Mouse (Mus musculus) liver, embryonic 14.5 days (tissue): ENCODE measurements at regions not wholly inside any gene's neighbourhood (a gene's known extent, or its start where the extent isn't known, plus 50 kb on each side); places are given as distances from the start of the nearest gene placed in this dataset.

Source experiments
- CTCF ChIP-seq: IDR thresholded peaks from 2 replicates; pipeline ENCODE4 v1.5.1; 2016; ENCODE audit warnings: antibody characterized with exemption, low read depth, control low read depth
- EP300 ChIP-seq: IDR thresholded peaks from 2 replicates; pipeline ENCODE4 v1.6.1; 2016; ENCODE audit warnings: antibody characterized with exemption, low read depth

DNA sequence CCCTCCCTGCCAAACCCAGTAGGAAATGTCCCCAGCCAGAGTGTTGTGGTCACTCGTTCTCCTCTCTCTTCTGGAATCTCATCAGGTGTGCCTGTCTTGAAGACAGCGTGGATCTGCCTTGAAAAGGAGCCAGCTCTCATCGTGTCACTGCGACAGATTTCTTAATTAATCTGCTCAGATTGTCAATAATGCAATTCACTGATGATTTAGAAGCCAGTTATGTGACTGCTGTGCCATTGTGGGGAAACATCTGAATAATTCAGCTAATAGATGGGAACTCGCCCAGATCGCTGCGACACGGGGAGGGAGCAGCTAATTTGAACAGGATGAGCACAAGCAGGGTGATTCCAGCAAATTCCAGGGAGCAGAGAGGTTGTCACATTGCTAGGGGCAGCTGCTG is 279.5 kb upstream of the Id2 start:
- no peak for TF ChIP-seq CTCF
- no peak for TF ChIP-seq EP300
